Mouse (Mus musculus) frontal cortex, postnatal 14 days (tissue): ENCODE data around the gene Etv6.

Experiments used
- DNase-seq, 2 experiments: peaks; one replicate each; pipeline ENCODE4 v3.0.0; 2022; ENCODE audit warnings: low spot score in 2 of 2

The Etv6 gene

DNA sequence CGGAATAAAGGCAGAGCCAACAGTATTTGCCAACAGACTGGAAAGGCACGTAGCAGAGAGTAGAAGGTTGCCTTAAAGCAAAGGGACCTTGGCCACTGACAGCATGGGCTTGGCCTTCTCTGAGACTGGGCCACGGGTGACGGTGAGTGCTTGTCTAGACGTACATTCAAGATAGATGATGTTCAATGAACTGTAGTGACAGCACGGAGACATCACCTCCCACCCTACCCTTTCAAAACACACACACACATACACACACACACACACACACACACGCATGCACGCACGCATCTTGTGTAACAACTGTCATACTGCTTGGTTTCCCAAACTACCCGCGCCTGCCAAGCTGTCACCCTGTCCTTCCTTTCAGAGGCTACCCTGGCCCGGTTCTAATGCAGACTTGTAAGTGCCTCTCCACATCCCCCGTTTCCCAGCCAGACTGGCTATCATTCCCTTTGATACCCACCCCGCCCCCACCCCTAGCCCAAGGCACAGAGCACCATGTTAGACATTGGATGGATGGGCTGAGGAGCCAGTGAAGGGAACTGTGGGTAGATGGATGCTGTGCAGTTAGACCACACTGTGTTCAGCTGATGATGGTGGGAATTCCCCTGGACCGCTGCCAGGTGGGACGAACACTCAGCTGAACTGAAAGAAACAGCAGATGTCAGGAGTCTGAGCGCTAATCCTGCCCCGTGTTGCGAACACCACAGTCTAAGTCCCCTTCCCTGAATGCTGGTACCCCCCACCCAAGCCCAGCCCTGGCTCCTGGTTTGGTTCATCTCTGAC, 172.1 kb downstream of the Etv6 start:
- DNase-seq = peak; percentile 55 to 60

DNA sequence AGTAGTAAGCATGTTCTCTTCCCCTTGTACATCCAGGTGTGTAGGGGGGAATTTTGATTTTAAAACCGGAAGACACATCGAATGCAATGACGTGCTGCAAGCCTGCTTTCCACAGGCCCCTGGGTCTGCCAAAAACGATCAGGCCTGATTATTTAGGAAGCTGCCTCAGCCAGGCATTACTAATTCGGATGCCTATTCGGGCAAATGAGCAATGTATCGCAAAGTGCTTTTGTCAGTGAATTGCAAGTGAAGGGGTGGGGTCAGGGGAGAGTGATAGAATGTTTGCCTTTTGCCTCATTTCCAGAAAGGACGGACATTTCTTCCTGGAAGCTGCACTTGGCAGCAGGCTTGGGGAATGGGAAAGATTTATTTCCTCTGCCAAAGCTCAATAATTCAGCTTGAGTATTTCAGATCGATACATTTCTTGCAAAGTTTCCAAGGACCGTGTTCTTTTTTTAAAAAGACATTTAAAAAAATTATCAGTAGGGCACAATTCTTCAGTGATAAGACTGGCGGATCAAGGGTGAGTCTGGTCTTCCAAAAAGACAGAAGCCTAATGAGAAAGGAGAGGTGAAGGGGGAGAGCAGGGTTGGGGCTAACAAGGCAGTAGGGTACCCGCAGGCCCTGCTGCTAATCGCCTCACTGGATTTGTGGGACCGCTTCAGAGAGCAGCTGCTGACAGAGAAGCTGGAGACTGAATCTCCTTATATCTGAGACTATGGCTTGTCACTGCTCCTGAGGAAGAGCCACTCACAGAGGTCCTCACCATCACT, 172.9 kb downstream of the Etv6 start:
- no peak for DNase-seq

DNA sequence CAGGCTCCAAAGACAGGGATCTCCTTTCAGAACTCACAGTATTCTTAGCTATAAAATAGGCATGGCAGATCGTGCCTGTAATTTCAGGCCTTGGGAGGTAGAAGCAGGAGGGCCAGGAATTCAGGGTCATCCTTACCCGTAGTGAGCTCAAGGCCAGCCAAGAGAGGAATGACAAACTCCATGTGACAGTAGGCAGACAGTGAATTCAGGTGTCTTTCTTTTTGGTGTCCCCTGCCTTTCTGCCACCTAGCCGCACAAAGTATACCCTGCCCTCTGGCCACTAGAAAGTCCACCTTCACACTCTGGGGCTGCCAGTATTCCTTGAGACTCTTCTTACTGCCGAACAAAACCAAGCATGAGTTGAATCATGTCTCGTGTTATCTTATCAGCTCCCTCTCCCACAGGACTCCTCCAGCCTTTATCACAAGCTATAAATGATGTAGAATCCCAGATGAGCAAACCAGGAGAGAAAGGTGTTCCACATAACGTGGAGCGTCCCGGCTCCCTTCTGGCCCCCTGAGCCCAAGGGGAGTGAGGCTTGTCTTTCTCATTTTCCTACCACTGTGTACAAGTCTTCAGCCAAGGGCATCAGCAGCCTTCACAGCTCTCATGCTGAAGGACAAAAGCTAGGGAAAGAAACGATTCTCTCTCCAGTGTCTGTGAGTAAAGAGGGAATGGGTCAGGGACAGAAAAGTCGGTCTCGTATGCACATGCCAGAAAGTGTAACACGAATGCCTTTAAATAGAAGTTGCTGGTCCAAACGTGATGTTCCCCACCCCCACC, 175.4 kb downstream of the Etv6 start:
- DNase-seq = no peak

DNA sequence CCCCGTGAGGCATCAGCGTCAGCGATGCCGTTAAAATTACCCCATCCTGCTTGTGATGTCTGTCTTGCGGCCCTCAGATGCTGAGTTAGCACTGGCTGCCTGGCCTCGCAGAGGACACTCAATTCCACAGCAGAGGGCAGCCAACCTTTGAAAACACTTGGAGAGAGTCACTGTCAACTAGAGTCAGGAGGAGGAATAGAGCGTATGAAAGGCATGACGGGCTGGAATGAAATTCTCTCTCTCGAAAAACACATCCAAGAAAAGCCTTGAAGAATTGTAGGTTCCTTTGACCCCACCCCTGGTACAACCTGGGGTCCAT, 175.9 kb downstream of the Etv6 start:
- no peak for DNase-seq

DNA sequence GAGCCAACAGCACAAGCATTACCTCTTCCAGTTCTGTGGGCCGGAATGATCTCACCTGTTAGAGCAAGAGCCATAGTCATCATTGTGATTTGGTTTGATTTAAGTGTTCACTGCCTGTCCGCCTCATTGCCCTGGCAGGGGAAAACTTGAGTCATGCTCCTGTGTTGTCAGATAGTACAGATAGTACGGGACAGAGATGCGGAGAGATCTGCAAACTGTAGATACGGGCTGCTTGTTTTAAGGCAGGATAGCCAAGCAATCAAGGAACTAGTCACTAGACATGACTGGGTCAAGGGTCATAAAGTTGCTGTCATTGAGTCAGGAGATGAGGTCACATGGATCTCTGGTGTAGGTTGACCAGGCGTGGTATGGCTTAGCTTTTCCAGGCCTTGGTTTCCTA, 182.2 kb downstream of the Etv6 start:
- no peak for DNase-seq

DNA sequence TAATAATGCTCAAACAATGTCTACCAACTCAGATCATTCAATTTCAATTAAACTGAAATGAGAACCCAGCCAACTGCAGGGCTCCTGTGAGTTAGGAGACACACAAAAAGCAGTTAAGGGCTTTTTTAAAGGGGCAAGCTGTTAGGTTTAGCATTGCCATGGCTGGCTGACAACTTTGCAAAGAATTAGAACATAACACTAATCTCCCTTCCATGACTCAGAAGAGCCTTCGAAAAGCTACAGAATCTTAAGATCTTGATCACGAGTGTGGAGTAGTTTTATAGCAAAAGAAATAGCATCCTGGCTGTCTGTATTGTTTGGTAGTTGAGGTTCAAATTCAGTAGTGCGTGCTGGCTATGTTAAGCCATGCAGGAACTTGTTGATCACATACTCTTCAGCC, 182.9 kb downstream of the Etv6 start:
- DNase-seq = no peak

DNA sequence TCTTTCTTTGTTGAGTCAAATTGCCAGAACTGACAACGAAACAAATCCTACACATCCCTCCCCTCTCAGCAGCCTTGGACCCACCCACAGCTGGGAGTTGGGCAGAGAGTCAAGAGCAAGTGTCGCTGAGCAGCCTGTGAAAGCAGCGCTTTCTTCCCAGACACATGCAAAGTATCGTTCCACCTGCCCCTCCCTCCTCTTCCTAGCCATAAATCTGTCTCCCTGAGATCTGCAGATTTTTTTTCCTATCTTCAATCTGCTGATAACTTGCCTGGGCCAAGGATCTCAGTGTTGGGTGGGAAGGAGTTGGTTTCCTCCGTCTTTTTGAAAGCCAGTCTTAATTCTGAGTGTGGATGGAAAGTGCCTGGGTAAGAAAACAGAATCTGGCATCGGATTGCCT, 183.9 kb downstream of the Etv6 start:
- DNase-seq = peak; percentile 60 to 61

DNA sequence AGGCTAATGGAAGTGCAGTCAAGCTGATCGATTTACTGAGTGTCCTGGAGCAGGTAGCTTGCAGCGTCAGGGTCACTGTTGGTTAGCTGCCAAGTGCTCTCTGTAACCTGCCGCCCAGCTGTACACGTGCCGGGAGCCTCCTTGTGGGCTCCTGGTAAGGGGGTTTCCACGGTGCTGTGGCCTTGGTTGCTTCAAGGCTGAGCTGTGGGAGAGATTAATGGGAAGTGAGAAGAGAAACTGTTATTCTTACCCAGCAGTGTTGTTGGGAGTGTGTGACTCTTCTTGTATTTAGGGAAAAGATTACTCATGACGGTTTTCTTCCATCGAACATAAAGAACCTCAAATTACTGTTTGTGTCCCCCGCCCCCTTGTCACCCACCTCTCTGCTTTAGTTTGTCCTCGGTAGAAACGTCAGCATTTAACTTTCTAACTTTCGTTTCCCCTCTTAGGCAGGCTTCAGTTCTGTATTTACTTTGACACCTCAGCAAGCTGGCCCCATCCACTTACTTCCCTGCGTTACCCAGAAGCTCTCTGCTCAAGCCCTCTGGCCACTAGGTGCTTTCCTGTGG, 184.8 kb downstream of the Etv6 start:
- no peak for DNase-seq

DNA sequence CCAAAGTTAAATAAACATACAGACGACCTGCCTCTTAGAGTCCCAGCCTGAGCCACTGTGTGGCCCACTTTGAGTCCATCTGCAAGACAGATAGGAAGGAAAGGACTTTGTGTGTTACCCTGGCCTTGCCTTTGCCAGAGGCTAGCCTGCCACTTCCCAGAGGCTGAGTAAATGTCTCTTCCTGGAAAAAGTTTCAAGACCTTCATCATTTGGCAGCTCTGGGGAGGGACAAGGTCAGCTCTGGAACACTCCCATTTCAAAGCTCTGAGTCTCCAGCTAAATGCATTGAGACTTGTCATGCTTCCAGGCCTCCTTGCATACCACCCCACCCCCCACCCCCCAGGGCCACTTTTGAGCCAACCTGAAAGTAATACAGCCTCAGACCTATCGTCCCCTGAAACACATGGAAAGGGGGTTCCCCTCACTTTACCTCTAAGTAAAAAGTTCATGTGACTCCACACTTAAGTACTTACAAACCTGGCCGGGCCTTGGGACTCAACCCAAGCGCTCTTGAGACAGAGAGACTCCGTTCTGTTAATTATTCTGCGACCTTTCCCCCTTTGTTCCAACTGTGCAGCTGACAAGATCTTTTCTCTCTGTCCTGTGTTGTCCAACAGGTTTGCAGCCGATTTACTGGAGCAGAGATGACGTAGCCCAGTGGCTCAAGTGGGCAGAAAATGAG, 186.9 kb downstream of the Etv6 start:
- no peak for DNase-seq

DNA sequence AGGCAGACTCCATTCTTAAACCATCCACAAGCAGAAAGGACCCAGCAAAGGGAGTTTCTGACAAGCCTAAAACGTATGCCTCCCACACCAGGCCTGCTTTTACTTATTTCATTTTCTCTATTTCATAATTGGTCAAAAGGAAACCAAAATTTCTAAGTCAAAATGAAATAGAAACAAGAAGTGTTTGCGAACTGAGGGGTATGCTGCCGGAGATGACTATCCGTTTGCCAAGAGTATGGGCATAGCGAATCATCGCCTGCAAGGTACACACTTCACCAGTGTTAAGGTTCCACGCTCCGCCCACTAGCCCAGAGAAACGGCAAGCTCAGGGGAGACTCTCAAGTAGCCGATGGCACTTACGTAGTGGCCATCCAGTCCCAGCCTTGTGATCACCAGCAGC, 190.1 kb downstream of the Etv6 start:
- no peak for DNase-seq

DNA sequence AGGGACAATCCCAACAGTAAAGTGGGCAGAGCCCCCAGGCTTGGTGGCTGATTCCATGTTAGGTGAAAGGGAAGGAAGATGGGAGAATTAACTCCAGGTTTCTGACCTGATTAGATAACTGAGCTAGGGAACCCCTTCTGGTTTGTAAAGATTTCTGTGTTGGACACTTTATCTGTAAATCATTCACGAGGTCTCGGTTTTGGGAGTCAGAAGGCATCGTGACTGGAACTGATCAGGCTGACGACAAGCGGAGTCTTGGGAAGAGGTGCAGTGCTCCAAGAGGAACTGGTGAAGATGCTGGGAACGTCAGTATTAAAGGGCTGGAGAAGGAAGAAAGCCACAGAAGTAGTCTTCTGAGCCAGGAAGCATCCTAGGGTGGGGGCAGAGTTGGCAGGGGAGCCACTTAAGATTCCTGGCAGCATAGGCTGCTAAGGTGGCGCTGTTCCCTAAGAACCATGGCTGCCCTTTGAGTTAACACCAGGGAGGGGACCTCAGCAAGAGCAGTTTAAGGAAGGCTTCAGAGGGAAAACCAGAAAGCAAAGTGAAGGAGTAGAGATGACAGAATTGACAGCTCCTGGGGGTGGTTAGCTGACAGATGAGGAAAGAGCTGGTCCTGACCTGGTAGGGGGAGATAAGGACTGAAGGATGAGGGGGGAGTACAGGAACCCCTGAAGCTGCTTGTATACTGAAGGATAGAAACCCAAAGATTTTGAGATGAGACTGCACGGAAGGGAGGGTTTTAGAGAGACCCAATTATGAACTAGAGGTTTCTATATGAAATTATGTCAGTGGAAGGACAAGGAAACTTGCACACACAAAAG, 191.1 kb downstream of the Etv6 start:
- DNase-seq = no peak

DNA sequence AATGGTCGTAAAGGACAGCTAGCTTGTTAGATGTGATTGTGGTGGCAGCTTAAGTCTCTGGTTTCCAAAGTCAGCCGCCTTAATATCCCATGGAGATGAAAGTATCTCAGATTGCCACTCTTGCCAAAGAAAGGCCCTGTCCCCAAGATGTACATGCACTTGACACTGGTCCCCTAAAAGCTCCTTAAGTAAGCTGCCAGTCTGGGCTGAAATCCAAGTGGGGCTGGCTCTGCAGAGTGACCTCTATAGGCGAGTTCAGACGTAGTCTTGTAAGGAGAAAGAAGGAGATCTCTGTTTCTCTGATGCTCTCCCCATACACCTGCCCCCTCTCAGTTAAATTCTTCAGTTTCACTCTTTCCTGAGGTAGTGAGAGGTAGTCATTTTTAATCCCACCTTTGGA, 200.8 kb downstream of the Etv6 start:
- DNase-seq = no peak

DNA sequence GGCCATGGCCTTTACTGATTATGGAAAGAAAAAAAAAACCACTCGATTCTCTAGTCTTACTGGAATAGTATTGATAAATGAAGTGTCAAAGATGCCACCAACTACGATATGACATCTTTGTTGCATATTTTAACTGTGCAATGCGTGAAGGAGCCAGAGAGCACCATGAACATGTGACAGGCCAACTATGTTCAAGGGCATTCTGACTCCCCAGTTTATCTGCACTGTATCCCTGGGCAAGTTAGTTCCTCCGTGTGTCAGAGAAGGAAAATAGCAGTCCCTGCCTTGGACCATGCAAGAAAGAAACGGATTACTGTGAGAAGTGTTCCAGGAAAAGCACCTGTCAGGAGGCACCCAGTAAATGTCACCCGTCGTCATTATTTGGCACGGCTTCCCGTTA, 203.0 kb downstream of the Etv6 start:
- DNase-seq = no peak

DNA sequence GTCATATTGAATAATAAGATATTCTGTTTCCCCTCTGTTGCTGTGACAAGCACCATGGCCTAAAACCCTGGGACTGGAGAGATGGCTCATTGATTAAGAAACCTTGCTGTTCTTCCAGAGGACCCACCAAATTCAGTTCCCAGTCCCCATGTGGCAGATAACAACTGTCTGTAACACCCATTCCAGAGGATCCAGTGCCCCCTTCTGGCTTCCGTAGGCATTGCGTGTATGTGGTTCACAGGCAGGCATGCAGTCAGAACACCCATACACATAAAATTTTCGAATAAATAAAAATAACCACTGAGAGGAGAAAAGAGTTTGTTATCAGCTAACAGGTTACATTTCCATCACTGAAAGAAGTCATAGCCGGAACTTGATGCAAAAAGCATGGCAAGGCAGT, 205.5 kb downstream of the Etv6 start:
- DNase-seq = no peak

DNA sequence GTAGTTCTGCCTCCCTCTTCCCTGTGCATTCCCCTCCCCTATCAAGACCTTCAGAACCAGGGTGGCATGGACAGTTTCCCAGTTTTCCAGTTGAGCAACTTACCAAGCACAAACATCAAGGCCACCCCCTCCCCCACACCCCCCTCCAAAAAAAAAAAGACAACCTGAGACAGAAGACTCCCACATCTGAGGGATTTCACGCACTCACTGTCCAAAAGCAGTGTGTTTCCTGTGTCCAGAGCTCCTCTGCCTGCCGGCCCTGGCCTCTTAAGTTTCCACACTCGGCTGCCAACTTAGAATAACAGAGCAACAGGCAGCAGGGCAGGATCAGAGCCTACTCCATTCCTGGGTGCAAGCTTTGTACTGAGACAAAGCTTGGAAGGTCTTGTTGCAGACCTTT, 207.6 kb downstream of the Etv6 start:
- no peak for DNase-seq

DNA sequence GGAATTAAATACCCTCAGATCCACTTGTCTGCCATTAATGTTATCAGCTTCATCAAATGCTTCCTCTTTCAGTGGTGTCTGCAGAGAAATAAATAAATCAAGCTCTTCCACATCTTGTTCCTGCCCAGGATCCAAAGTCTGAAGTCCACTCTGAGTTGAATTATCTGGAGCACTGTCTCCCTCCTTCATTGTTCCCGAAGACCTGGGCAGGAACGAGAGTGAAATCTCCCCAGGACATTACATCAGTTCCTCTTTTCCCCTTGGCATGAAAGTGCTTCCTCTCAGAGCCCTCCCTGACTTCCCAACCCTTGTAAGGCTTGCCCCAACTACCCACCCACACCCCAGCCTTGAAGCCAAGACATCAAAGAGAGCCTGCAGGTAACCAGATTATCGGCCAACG, 208.0 kb downstream of the Etv6 start:
- DNase-seq = no peak

DNA sequence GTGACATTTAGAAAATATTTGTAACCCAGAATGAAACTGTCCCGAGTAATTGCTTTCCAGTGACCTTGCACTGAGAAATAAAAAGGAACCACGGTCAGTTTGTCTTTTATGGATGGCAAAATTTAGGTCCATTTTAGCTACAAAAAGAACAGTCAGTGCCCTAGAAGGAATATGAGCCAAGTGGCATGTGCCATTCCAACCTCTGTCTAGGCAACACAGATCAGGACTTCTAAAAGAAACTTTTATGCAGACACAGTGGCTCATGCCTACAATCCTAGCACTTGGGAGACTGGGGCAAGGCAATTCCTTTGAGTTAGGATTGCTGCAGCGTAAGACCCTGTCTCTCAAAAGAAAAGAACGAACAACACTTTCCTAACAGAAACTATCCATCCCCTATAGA, 208.6 kb downstream of the Etv6 start:
- no peak for DNase-seq

DNA sequence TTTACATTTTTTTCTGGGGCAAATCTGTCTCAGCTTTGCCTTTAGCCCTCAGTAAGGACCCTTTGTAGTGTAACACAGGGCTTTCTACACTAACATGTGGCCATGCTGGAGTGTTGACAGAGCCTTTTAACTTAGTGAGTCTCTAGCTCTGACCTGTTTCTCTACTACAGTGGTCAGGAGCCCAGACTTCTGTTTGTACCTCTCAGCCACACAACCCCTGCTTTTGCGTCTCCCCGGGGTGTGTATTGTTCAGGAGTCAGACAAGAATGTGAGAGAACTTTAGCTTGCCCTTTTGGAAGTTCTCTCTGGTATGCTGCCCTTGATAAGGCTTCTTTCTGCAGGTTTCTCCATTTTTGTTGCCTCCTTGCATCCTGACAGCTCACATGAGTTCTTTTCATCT, 210.6 kb downstream of the Etv6 start:
- no peak for DNase-seq

DNA sequence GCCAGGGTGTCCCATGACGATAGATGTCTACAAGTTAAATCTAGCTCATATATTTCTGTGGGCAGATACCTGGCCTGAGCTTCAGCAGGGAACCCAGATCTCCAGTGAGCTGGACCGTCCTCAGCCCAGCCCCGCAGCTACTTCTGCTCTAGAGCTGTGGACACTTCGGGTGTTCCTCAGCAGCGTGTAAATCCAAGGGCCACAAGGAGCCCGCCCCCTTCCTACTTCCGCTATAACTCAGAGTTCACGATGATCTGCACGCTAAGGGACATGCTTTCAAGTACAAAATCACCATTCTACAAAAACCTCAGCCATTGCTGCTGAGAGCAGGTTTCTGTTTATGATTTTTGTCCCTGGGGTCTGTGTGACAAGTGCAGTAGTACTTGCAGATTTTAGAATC, 211.8 kb downstream of the Etv6 start:
- no peak for DNase-seq

DNA sequence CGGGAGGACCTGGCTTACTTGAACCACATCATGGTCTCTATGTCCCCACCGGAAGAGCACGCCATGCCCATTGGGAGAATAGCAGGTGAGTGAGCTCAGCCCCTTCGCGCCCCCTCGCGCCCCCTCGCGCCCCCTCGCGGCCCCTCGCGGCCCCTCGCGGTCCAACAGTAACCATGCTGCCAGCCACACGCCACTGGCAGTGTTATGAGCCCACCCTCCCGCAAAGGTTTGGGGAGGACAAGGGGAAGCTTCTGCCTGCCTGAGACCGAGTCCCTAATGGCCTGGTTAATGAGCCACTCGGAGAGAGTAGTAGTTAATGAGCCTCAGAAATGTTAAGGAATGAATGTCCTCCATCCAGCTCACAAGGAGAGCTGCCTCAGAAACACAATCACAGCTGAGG, 213.2 kb downstream of the Etv6 start:
- DNase-seq = no peak

DNA sequence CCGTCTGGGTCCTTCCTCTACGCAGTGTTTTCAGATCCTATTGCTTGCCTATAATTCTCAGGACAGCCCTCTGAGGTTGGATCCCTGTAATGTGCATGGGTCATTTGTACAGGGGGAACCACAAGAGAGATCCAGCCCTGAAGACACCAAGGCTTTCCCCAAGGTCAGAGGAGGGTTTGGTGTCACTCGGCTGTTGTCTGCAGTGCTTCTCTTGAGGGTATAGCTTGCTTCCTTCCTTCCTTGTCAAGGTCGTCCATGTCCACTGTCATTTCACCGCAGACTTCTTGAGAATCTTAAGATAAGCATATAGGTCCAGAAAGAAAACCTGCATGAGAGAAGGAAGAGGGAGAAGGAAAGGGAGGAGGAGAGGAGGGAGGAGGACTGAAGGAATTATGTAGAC, 215.3 kb downstream of the Etv6 start:
- no peak for DNase-seq
